Mouse (Mus musculus) frontal cortex, postnatal 36 days (tissue): Measurements from ENCODE around the gene Gm3776.
"Not testable (repeated sequence)": the region's sequence is repeated elsewhere in the genome, so short reads cannot be mapped to it uniquely, and the experiment has no call there.

Experiments
- DNase-seq, 2 experiments: peaks; one replicate each; pipeline ENCODE4 v3.0.0; 2022; ENCODE audit warnings: low spot score in 2 of 2

Gene Gm3776

GRCm38 (mm10) chr9:78256914-78257313, at the start of gene Gm3776:
Gene Gm3776 (plus strand): TSS chr9:78257129.
- not testable (repeated sequence) for DNase-seq

- DNase-seq, result no peak
These were observed 48.0 kb upstream of the Gm3776 start for GRCm38 (mm10) chr9:78208956-78209355.

GRCm38 (mm10) chr9:78210079-78210478, 46.9 kb upstream of the Gm3776 start:
- DNase-seq, result no peak

GRCm38 (mm10) chr9:78210821-78211220, 46.1 kb upstream of the Gm3776 start:
- DNase-seq, result no peak

- no peak for DNase-seq
These were observed 45.4 kb upstream of the Gm3776 start for GRCm38 (mm10) chr9:78211521-78211920.

GRCm38 (mm10) chr9:78212341-78213049, 44.4 kb upstream of the Gm3776 start:
- no peak for DNase-seq

GRCm38 (mm10) chr9:78217074-78217473, 39.9 kb upstream of the Gm3776 start:
- no peak for DNase-seq

GRCm38 (mm10) chr9:78222616-78223015, 34.3 kb upstream of the Gm3776 start:
- no peak for DNase-seq

GRCm38 (mm10) chr9:78223221-78223902, 33.6 kb upstream of the Gm3776 start:
- no peak for DNase-seq

GRCm38 (mm10) chr9:78224418-78224817, 32.5 kb upstream of the Gm3776 start:
- DNase-seq, result no peak

- DNase-seq, result no peak
These were observed 31.6 kb upstream of the Gm3776 start for GRCm38 (mm10) chr9:78225304-78225703.

GRCm38 (mm10) chr9:78228122-78228521, 28.8 kb upstream of the Gm3776 start:
- DNase-seq, result no peak

GRCm38 (mm10) chr9:78229658-78230057, 27.3 kb upstream of the Gm3776 start:
- DNase-seq, result not testable (repeated sequence)

- DNase-seq, result not testable (repeated sequence)
These were observed 26.5 kb upstream of the Gm3776 start, which contains the start of gene Gsta1 for GRCm38 (mm10) chr9:78230461-78230860. Gene Gsta1 (plus strand): TSS chr9:78230656.

GRCm38 (mm10) chr9:78233121-78233695, 23.7 kb upstream of the Gm3776 start:
- not testable (repeated sequence) for DNase-seq

- not testable (repeated sequence) for DNase-seq
These were observed 1.1 kb upstream of the Gm3776 start for GRCm38 (mm10) chr9:78255683-78256470.

- peak; percentile 24 to 39 for DNase-seq
These were observed 2.8 kb downstream of the Gm3776 start for GRCm38 (mm10) chr9:78259688-78260087.

GRCm38 (mm10) chr9:78270945-78271344, 14.0 kb downstream of the Gm3776 start:
- not testable (repeated sequence) for DNase-seq

GRCm38 (mm10) chr9:78282002-78282711, 25.2 kb downstream of the Gm3776 start:
- DNase-seq, result not testable (repeated sequence)

GRCm38 (mm10) chr9:78289063-78289462, 32.1 kb downstream of the Gm3776 start:
- DNase-seq, result not testable (repeated sequence)

GRCm38 (mm10) chr9:78289723-78290122, 32.8 kb downstream of the Gm3776 start, which contains the start of gene Gm10639:
Gene Gm10639 (plus strand): TSS chr9:78289923.
- DNase-seq, result not testable (repeated sequence)
